Mouse (Mus musculus): ENCODE results near the gene Gm1979. TPM values are rescaled to one million over a fixed set of nuclear protein-coding genes. Genes with fewer than 3 reads are reported as not detected.
"Not testable (repeated sequence)": the region's sequence is repeated elsewhere in the genome, so short reads cannot be mapped to it uniquely, and the experiment has no call there.

Gm1979 gene
- polyA plus RNA-seq (2012; rRNA removed): not detected in 2 replicates

DNA sequence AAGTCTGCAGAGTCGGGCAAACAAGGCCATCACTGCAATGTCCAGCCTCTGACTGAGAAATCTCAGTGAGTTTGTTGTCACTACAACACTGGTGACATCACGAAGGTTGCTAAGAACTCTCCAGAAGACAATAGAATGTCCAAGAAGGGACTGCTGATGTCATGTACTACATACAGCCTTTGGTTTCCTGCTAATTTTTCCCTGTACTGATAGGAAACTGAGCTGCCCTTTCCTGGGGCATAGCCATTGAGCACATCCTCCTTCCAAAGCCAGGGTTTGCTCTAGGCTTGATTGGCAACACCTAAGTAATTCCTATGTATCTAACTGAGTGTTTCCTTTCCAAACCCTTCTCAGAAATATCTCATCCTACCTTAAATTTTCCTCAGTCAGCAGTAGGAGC is at the start of gene Gm1979:
Gm1979 (minus strand) TSS at position 101 of the 400 bp plus-strand sequence.
- not testable (repeated sequence) for DNase-seq (ENCODE audit: extremely low spot score in 1 of 2, low spot score in 1 of 2)

DNA sequence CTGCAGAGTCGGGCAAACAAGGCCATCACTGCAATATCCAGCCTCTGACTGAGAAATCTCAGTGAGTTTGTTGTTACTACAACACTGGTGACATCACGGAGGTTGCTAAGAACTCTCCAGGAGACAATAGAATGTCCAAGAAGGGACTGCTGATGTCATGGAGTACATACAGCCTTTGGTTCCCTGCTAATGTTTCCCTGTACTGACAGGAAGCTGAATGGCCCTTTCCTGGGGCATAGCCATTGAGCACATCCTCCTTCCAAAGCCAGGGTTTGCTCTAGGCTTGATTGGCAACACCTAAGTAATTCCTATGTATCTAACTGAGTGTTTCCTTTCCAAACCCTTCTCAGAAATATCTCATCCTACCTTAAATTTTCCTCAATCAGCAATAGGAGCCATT is 34.9 kb upstream of the Gm1979 start, which contains the start of gene Speer4a:
Speer4a (minus strand) TSS at position 101 of the 400 bp plus-strand sequence.
- DNase-seq (ENCODE audit: extremely low spot score in 1 of 2, low spot score in 1 of 2): not testable (repeated sequence)

DNA sequence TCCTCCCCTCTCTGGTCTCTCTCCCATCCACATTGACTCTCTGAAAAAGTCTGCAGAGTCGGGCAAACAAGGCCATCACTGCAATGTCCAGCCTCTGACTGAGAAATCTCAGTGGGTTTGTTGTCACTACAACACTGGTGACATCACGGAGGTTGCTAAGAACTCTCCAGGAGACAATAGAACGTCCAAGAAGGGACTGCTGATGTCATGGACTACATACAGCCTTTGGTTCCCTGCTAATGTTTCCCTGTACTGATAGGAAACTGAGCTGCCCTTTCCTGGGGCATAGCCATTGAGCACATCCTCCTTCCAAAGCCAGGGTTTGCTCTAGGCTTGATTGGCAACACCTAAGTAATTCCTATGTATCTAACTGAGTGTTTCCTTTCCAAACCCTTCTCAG is 18.2 kb upstream of the Gm1979 start, which contains the start of gene Gm5862:
Gm5862 (minus strand) TSS at position 101 of the 400 bp plus-strand sequence.
- DNase-seq (ENCODE audit: extremely low spot score in 1 of 2, low spot score in 1 of 2): not testable (repeated sequence)

DNA sequence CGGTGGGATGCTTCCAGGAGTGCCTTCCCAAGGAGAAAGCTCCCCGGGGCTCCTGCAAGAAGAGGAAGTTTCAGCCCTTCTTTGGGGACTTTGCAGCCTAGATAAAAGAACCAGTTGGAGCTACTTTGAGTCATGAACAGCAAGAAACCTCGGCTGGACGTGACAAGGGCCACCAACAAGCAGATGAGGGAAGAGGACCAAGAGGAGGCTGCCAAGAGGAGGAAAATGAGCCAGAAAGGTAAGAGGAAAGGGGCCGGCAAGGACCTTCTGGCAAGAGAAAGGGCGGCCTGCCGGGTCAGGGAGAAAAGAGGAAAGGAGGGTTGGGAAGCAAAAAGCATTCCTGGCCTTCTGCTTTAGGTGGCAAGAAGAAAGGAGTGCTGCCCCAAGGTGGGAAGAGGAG is 3.1 kb upstream of the Gm1979 start:
- not testable (repeated sequence) for DNase-seq (ENCODE audit: extremely low spot score in 1 of 2, low spot score in 1 of 2)

DNA sequence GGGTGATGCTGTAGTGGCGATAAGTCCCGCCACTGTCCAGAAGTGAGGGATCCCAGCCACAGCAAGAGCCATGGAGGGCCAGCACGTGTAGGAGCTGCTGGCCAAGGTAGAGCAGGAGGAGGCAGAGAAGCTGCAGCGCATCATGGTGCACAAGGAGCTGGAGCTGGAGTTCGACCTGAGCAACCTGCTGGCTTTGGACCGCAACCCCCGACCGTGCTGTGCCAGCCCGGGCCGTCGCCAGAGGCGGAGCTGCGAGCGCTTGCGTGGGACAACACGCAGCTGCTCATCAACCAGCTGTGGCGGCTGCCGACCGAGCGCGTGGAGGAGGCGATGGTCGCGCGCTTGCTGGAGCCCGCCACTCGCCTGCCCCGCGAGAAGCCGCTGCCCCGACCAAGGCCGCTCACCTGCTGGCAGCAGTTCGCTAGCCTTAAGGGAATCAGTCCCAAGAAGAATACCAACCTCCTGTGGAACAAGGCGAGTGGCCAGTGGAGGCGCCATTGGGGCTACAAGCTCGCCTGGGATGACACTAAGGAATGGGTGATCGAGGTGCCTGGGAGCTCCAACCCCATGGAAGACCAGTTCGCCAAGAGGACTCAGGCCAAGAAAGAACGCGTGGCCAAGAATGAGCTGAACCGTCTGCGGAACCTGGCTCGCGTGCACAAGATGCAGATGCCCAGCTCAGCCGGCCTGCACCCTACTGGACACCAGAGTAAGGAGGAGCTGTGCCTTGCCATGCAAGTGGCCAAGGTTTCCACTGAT is 2.5 kb upstream of the Gm1979 start:
- peak in 1 of 2 experiments; percentile 12 for DNase-seq (ENCODE audit: extremely low spot score in 1 of 2, low spot score in 1 of 2)

DNA sequence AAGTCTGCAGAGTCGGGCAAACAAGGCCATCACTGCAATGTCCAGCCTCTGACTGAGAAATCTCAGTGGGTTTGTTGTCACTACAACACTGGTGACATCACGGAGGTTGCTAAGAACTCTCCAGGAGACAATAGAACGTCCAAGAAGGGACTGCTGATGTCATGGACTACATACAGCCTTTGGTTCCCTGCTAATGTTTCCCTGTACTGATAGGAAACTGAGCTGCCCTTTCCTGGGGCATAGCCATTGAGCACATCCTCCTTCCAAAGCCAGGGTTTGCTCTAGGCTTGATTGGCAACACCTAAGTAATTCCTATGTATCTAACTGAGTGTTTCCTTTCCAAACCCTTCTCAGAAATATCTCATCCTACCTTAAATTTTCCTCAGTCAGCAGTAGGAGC is 16.0 kb downstream of the Gm1979 start, which contains the start of gene Gm21698:
Gm21698 (minus strand) TSS at position 101 of the 400 bp plus-strand sequence.
- not testable (repeated sequence) for DNase-seq (ENCODE audit: extremely low spot score in 1 of 2, low spot score in 1 of 2)

DNA sequence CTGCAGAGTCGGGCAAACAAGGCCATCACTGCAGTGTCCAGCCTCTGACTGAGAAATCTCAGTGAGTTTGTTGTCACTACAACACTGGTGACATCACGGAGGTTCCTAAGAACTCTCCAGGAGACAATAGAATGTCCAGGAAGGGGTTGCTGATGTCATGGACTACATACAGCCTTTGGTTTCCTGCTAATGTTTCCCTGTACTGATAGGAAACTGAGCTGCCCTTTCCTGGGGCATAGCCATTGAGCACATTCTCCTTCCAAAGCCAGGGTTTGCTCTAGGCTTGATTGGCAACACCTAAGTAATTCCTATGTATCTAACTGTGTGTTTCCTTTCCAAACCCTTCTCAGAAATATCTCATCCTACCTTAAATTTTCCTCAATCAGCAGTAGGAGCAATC is 32.0 kb downstream of the Gm1979 start, which contains the start of gene Gm21680:
Gm21680 (minus strand) TSS at position 101 of the 400 bp plus-strand sequence.
- not testable (repeated sequence) for DNase-seq (ENCODE audit: extremely low spot score in 1 of 2, low spot score in 1 of 2)

DNA sequence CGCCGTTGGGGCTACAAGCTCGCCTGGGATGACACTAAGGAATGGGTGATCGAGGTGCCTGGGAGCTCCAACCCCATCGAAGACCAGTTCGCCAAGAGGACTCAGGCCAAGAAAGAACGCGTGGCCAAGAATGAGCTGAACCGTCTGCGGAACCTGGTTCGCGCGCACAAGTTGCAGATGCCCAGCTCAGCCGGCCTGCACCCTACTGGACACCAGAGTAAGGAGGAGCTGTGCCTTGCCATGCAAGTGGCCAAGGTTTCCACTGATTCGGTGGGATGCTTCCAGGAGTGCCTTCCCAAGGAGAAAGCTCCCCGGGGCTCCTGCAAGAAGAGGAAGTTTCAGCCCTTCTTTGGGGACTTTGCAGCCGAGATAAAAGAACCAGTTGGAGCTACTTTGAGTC is 47.5 kb downstream of the Gm1979 start:
- DNase-seq (ENCODE audit: extremely low spot score in 1 of 2, low spot score in 1 of 2): not testable (repeated sequence)

DNA sequence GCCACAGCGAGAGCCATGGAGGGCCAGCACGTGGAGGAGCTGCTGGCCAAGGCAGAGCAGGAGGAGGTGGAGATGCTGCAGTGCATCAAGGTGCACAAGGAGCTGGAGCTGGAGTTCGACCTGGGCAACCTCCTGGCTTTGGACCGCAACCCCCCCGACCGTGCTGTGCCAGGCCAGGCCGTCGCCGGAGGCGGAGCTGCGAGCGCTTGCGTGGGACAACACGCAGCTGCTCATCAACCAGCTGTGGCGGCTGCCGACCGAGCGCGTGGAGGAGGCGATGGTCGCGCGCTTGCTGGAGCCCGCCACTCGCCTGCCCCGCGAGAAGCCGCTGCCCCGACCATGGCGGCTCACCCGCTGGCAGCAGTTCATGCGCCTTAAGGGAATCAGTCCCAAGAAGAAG is 48.0 kb downstream of the Gm1979 start:
- not testable (repeated sequence) for DNase-seq (ENCODE audit: extremely low spot score in 1 of 2, low spot score in 1 of 2)

DNA sequence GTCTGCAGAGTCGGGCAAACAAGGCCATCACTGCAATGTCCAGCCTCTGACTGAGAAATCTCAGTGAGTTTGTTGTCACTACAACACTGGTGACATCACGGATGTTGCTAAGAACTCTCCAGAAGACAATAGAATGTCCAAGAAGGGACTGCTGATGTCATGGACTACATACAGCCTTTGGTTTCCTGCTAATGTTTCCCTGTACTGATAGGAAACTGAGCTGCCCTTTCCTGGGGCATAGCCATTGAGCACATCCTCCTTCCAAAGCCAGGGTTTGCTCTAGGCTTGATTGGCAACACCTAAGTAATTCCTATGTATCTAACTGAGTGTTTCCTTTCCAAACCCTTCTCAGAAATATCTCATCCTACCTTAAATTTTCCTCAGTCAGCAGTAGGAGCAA is 50.3 kb downstream of the Gm1979 start, which contains the start of gene Gm21671:
Gm21671 (minus strand) TSS at position 101 of the 400 bp plus-strand sequence.
- not testable (repeated sequence) for DNase-seq (ENCODE audit: extremely low spot score in 1 of 2, low spot score in 1 of 2)

Other genes with a start within 250 kb of the Gm1979 start
- gene Actr3b, start 244.8 kb downstream of the Gm1979 start, polyA plus RNA-seq (2012; rRNA removed): 97.1 and 101 TPM in 2 replicates
- not detected in 2 replicates for gene Gm21663, start 62.4 kb downstream of the Gm1979 start, polyA plus RNA-seq (2012; rRNA removed)
- gene Gm21671, start 50.4 kb downstream of the Gm1979 start, polyA plus RNA-seq (2012; rRNA removed): not detected in 2 replicates
- gene Gm21680, start 32.1 kb downstream of the Gm1979 start, polyA plus RNA-seq (2012; rRNA removed): not detected in 2 replicates
- not detected in 2 replicates for gene Gm21698, start 16.1 kb downstream of the Gm1979 start, polyA plus RNA-seq (2012; rRNA removed)
- not detected in 2 replicates for gene Gm5862, start 18.1 kb upstream of the Gm1979 start, polyA plus RNA-seq (2012; rRNA removed)
- not detected in 2 replicates for gene Speer4a, start 34.8 kb upstream of the Gm1979 start, polyA plus RNA-seq (2012; rRNA removed)
- gene Gm7347, start 53.8 kb upstream of the Gm1979 start, polyA plus RNA-seq (2012; rRNA removed): not detected in 2 replicates
- gene Gm10471, start 84.5 kb upstream of the Gm1979 start, polyA plus RNA-seq (2012; rRNA removed): not detected in 2 replicates
- gene 5031410I06Rik, start 100.6 kb upstream of the Gm1979 start, polyA plus RNA-seq (2012; rRNA removed): not detected in 2 replicates
- not detected in 2 replicates for gene Gm10220, start 116.6 kb upstream of the Gm1979 start, polyA plus RNA-seq (2012; rRNA removed)